Mouse (Mus musculus) stomach, postnatal 0 days (tissue): ENCODE results near the gene Apoc3.

ENCODE experiments used
- CTCF ChIP-seq: IDR thresholded peaks from 2 replicates; pipeline ENCODE4 v1.5.1; 2016; ENCODE audit warnings: antibody characterized with exemption, low read depth, mild to moderate bottlenecking, moderate library complexity
- EP300 ChIP-seq: optimal IDR thresholded peaks from 2 replicates; pipeline ENCODE3; 2016; ENCODE audit warnings: antibody characterized with exemption

GRCm38 (mm10) chr9:46210473-46210872 is 25.0 kb downstream of the Apoc3 start:
- no peak for TF ChIP-seq CTCF
- TF ChIP-seq EP300 = no peak
